Mouse (Mus musculus): ENCODE data around the gene Atp5d.

The Atp5d gene

GRCm38 (mm10) chr10:80168038-80168661, 29.7 kb downstream of the Atp5d start:
- in situ Hi-C loops (cut with MboI) = no loop called here

GRCm38 (mm10) chr10:80169070-80169469, 30.6 kb downstream of the Atp5d start:
- in situ Hi-C loops (cut with MboI) = no loop called here

GRCm38 (mm10) chr10:80169651-80170050, 31.2 kb downstream of the Atp5d start:
- in situ Hi-C loops (cut with MboI) = no loop called here

- in situ Hi-C loops (cut with MboI) = no loop called here
Observed at GRCm38 (mm10) chr10:80170052-80170451, 31.6 kb downstream of the Atp5d start.

GRCm38 (mm10) chr10:80170601-80171021, 32.2 kb downstream of the Atp5d start:
- in situ Hi-C loops (cut with MboI) = no loop called here

GRCm38 (mm10) chr10:80171252-80171651, 32.8 kb downstream of the Atp5d start:
- in situ Hi-C loops (cut with MboI) = no loop called here

- in situ Hi-C loops (cut with MboI) = no loop called here
Observed at GRCm38 (mm10) chr10:80171760-80172526, 33.5 kb downstream of the Atp5d start.

- in situ Hi-C loops (cut with MboI) = no loop called here
Observed at GRCm38 (mm10) chr10:80172527-80173292, 34.3 kb downstream of the Atp5d start, which contains the start of gene 1600002K03Rik. TSS of gene 1600002K03Rik (plus strand) at chr10:80172944.

GRCm38 (mm10) chr10:80173358-80173757, 34.9 kb downstream of the Atp5d start:
- in situ Hi-C loops (cut with MboI) = no loop called here

GRCm38 (mm10) chr10:80173955-80174640, 35.7 kb downstream of the Atp5d start:
- in situ Hi-C loops (cut with MboI) = no loop called here

GRCm38 (mm10) chr10:80174705-80175104, 36.3 kb downstream of the Atp5d start:
- in situ Hi-C loops (cut with MboI) = loop anchor here (5.0 kb wide), 1 partner anchor 73 kb away; the partner anchor contains the start of gene Ndufs7

GRCm38 (mm10) chr10:80175536-80176269, 37.3 kb downstream of the Atp5d start:
- in situ Hi-C loops (cut with MboI) = loop anchor here (5.0 kb wide), 1 partner anchor 72 kb away; the partner anchor contains the start of gene Ndufs7

GRCm38 (mm10) chr10:80176270-80176834, 37.9 kb downstream of the Atp5d start:
- in situ Hi-C loops (cut with MboI) = loop anchor here (5.0 kb wide), 1 partner anchor 71 kb away; the partner anchor contains the start of gene Ndufs7

- in situ Hi-C loops (cut with MboI) = loop anchor here (5.0 kb wide), 1 partner anchor 70 kb away; the partner anchor contains the start of gene Ndufs7
Observed at GRCm38 (mm10) chr10:80177441-80178279, 39.2 kb downstream of the Atp5d start.

- in situ Hi-C loops (cut with MboI) = loop anchor here (5.0 kb wide), 1 partner anchor 68 kb away; the partner anchor contains the start of gene Ndufs7
Observed at GRCm38 (mm10) chr10:80179068-80180051, 40.9 kb downstream of the Atp5d start, which contains the start of gene Efna2. TSS of gene Efna2 (plus strand) at chr10:80179482.

GRCm38 (mm10) chr10:80180288-80180687, 41.9 kb downstream of the Atp5d start:
- in situ Hi-C loops (cut with MboI) = no loop called here

GRCm38 (mm10) chr10:80180823-80181222, 42.4 kb downstream of the Atp5d start:
- in situ Hi-C loops (cut with MboI) = no loop called here

- in situ Hi-C loops (cut with MboI) = no loop called here
Observed at GRCm38 (mm10) chr10:80182547-80182946, 44.1 kb downstream of the Atp5d start.
